Mouse (Mus musculus) myocyte (in vitro differentiated cells): ENCODE results near the gene Terf2.
A peak's percentile ranks its signal among the peaks of the same experiment; 100 is the strongest.

Experiments used
- CEBPB ChIP-seq: IDR thresholded peaks from 2 replicates; pipeline ENCODE4 v1.6.1; 2011; ENCODE audit warnings: mild to moderate bottlenecking, moderate library complexity; ENCODE audit not compliant: poor library complexity, insufficient read depth, severe bottlenecking
- E2F4 ChIP-seq: IDR thresholded peaks from one replicate; pipeline ENCODE4 v1.6.1; 2011; ENCODE audit warnings: mild to moderate bottlenecking, control low read depth, moderate library complexity; ENCODE audit not compliant: insufficient read depth
- POLR2A ChIP-seq: IDR thresholded peaks from one replicate; pipeline ENCODE4 v1.6.1; 2011; ENCODE audit warnings: low read depth, mild to moderate bottlenecking, control low read depth, moderate library complexity; ENCODE audit not compliant: insufficient read length
- POLR2AphosphoS2 ChIP-seq: IDR thresholded peaks from one replicate; pipeline ENCODE4 v1.6.1; 2011; ENCODE audit warnings: low read depth, control low read depth; ENCODE audit not compliant: insufficient read length
- TCF12 ChIP-seq: IDR thresholded peaks from one replicate; pipeline ENCODE4 v1.6.1; 2011; ENCODE audit warnings: mild to moderate bottlenecking, control low read depth; ENCODE audit not compliant: poor library complexity, insufficient read depth, severe bottlenecking

DNA sequence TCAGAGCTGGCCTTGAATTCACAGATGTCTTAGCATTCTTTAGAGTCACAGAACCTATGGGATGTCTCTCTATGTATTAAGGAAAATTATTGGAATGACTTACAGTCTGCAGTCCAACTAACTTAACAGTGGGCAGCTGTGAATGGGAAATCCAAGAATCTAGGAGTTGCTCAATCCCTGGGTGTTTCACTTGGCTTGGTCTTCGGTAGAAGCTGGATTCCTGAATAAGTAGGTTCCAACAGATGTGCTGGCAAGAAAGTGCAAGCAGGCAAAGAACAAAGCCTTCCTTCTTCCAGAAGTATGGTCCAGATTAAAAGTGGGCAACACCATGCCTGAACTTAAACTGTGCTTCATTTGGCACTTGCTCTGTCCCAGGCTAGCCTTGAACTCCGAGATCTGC is 4.3 kb upstream of the Terf2 start:
- TF ChIP-seq TCF12 (no peak), E2F4 (no peak), POLR2A (no peak), POLR2AphosphoS2 (no peak), CEBPB (peak; percentile 33; the same call in 1 of the 2 replicates)
